Mouse (Mus musculus): ENCODE measurements around the gene Hint2. TPM values are rescaled to one million over a fixed set of nuclear protein-coding genes. Genes with fewer than 3 reads are reported as not detected.

Gene Hint2
- polyA plus RNA-seq, 1 experiment, result 30.1 TPM

GRCm38 (mm10) chr4:43634621-43635374 is 21.5 kb downstream of the Hint2 start:
- Histone ChIP-seq H3K36me3 (replicated peaks; ENCODE audit: low read length) (no peaks in the 10 kb centered on the region), H3K9me3 (no peaks in the 10 kb centered on the region), H3K4me1 (peaks cover 19% of the 10 kb centered on the region), H3K4me3 (replicated peaks) (no peak overlapping the region), H3K27me3 (replicated peaks) (peaks cover 71% of the 10 kb centered on the region)
- TF ChIP-seq FLI1 (IDR thresholded peaks at IDR 0.05; ENCODE audit: low read length) (no peak), GATA1 (IDR thresholded peaks at IDR 0.05; ENCODE audit: borderline replicate concordance, low read length) (no peak)

DNA sequence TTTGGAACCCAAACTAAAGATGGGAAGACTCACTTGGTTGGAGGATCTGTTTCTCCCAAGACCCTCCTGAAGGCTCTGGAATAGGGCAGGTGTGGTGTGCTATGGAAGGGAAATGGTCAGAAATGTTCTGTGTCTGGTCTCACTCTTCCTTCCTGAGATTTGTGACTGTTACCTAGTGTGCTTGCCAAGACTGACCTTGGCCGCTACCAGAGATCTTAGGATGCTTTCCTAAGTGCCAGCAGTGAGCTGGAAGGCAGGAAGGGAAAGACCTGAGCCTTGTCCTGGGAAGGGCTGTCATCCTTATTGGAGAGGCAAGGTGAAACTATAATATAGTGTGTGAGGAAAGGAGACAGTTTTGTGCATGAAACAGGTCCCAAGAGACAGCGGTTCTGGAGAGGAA is 22.5 kb downstream of the Hint2 start:
- TF ChIP-seq FLI1 (IDR thresholded peaks at IDR 0.05; ENCODE audit: low read length) (no peak), GATA1 (IDR thresholded peaks at IDR 0.05; ENCODE audit: borderline replicate concordance, low read length) (no peak)
- Histone ChIP-seq H3K9me3 (no peaks in the 10 kb centered on the region), H3K36me3 (replicated peaks; ENCODE audit: low read length) (no peaks in the 10 kb centered on the region), H3K4me1 (peaks cover 19% of the 10 kb centered on the region), H3K4me3 (replicated peaks) (no peak overlapping the region), H3K27me3 (replicated peaks) (peaks cover 64% of the 10 kb centered on the region)

- Histone ChIP-seq H3K36me3 (replicated peaks; ENCODE audit: low read length) (no peaks in the 10 kb centered on the region), H3K27me3 (replicated peaks) (peaks cover 65% of the 10 kb centered on the region), H3K9me3 (no peaks in the 10 kb centered on the region), H3K4me3 (replicated peaks) (no peak overlapping the region), H3K4me1 (peaks cover 19% of the 10 kb centered on the region)
- TF ChIP-seq GATA1 (IDR thresholded peaks at IDR 0.05; ENCODE audit: borderline replicate concordance, low read length), result no peak
- no peak for TF ChIP-seq FLI1 (IDR thresholded peaks at IDR 0.05; ENCODE audit: low read length)
Observed at GRCm38 (mm10) chr4:43633296-43633695, 23.0 kb downstream of the Hint2 start.

GRCm38 (mm10) chr4:43631956-43632920 is 24.0 kb downstream of the Hint2 start:
- TF ChIP-seq GATA1 (IDR thresholded peaks at IDR 0.05; ENCODE audit: borderline replicate concordance, low read length), result no peak
- no peak for TF ChIP-seq FLI1 (IDR thresholded peaks at IDR 0.05; ENCODE audit: low read length)
- Histone ChIP-seq H3K9me3 (no peaks in the 10 kb centered on the region), H3K4me1 (peaks cover 19% of the 10 kb centered on the region), H3K36me3 (replicated peaks; ENCODE audit: low read length) (no peaks in the 10 kb centered on the region), H3K27me3 (replicated peaks) (peaks cover 66% of the 10 kb centered on the region), H3K4me3 (replicated peaks) (no peak overlapping the region)

- no peak for TF ChIP-seq GATA1 (IDR thresholded peaks at IDR 0.05; ENCODE audit: borderline replicate concordance, low read length)
- TF ChIP-seq FLI1 (IDR thresholded peaks at IDR 0.05; ENCODE audit: low read length), result no peak
- peaks cover 19% of the 10 kb centered on the region for H3K4me1 ChIP-seq
- H3K9me3 ChIP-seq, result peaks cover 6% of the 10 kb centered on the region
- H3K36me3 ChIP-seq (replicated peaks; ENCODE audit: low read length), result no peaks in the 10 kb centered on the region
- H3K27me3 ChIP-seq (replicated peaks), result peaks cover 66% of the 10 kb centered on the region
- H3K4me3 ChIP-seq (replicated peaks), result peak within 1 kb of the TSS; percentile 86
Observed at GRCm38 (mm10) chr4:43631046-43631955, 25.0 kb downstream of the Hint2 start, which contains the start of gene Npr2. Gene Npr2, plus strand, starts transcription at chr4:43631935.

DNA sequence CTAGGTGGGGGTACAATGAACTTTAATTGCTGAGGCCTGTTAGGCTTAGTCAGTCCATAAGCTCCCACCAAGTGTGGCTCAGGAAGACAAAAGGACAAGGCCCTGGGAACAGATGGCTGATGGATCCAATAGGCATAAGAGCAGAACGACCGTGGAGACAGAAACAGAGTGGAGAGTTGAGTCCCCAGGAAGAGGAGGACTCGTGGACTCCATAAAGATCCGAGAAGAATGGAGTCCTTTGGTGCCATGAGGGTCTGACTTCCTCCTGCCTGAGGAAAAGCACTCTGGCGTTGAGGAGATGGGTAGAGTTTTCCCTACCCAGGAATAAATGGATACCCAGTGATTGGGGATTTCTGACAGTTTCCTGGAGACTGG is 25.6 kb downstream of the Hint2 start:
- H3K4me1 ChIP-seq, result peaks cover 19% of the 10 kb centered on the region
- H3K9me3 ChIP-seq, result peaks cover 8% of the 10 kb centered on the region
- H3K4me3 ChIP-seq (replicated peaks), result no peak overlapping the region
- peaks cover 60% of the 10 kb centered on the region for H3K27me3 ChIP-seq (replicated peaks)
- TF ChIP-seq GATA1 (IDR thresholded peaks at IDR 0.05; ENCODE audit: borderline replicate concordance, low read length) (no peak), FLI1 (IDR thresholded peaks at IDR 0.05; ENCODE audit: low read length) (no peak)
- no peaks in the 10 kb centered on the region for H3K36me3 ChIP-seq (replicated peaks; ENCODE audit: low read length)

- Histone ChIP-seq H3K27me3 (replicated peaks) (peaks cover 55% of the 10 kb centered on the region), H3K36me3 (replicated peaks; ENCODE audit: low read length) (no peaks in the 10 kb centered on the region), H3K4me1 (peaks cover 19% of the 10 kb centered on the region), H3K9me3 (peaks cover 14% of the 10 kb centered on the region), H3K4me3 (replicated peaks) (no peak overlapping the region)
- TF ChIP-seq FLI1 (IDR thresholded peaks at IDR 0.05; ENCODE audit: low read length) (no peak), GATA1 (IDR thresholded peaks at IDR 0.05; ENCODE audit: borderline replicate concordance, low read length) (no peak)
Observed at GRCm38 (mm10) chr4:43630030-43630581, 26.2 kb downstream of the Hint2 start.

DNA sequence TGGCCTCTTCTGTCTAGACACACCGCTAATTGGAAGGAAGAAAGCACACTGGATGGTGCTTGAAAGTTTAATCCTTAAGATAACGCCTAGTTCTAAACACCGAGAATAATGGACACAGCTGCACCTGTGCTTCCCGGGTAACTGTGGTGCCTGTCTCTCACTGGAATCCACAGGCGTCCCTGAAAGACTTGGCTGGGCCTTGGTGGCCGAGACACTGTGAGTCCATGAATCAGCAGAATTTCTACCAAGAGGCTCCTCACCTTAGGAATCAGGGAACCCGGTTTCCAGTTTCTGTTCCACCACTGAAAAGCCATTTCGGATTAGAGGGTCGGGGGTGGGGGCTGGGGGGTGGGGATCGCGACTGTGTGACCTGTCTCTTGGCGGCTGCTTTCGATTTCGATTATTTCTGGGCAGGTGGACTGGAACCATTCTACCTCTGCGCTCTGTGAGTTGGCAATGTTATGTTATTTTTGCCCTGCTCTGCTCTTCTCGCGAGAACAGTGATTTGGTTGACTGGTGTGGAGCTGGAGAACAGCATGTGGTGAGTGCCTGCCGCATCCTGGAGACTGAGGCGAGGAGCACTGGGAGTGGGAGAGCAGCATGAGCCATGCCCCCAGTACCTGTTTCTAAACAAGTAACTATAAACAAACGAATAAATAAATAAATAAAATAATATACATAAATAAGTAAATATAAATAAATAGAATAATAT is 27.0 kb downstream of the Hint2 start:
- H3K9me3 ChIP-seq, result peaks cover 22% of the 10 kb centered on the region
- no peak for TF ChIP-seq GATA1 (IDR thresholded peaks at IDR 0.05; ENCODE audit: borderline replicate concordance, low read length)
- no peak for TF ChIP-seq FLI1 (IDR thresholded peaks at IDR 0.05; ENCODE audit: low read length)
- no peak overlapping the region for H3K4me3 ChIP-seq (replicated peaks)
- H3K36me3 ChIP-seq (replicated peaks; ENCODE audit: low read length), result no peaks in the 10 kb centered on the region
- H3K27me3 ChIP-seq (replicated peaks), result peaks cover 47% of the 10 kb centered on the region
- peaks cover 19% of the 10 kb centered on the region for H3K4me1 ChIP-seq

Data from megakaryocyte, embryonic 14.5 days (primary cell).